Mouse (Mus musculus): ENCODE results near the gene Mxd3.

- TF ChIP-seq CTCF (IDR thresholded peaks at IDR 0.05; ENCODE audit: insufficient read depth, low read depth, low read length) (no peak), POLR2A (IDR thresholded peaks at IDR 0.05; ENCODE audit: insufficient read depth, low read depth, low read length) (no peak)
These were observed 7.8 kb upstream of the Mxd3 start for GRCm38 (mm10) chr13:55337341-55337975.

Measured in olfactory bulb, adult 2 months (tissue).